Mouse (Mus musculus) left cerebral cortex, postnatal 14 days (tissue): Measurements from ENCODE around the gene Pak6. TPM values are rescaled to one million over a fixed set of nuclear protein-coding genes. Genes with fewer than 3 reads are reported as not detected.
A peak's percentile ranks its signal among the peaks of the same experiment; 100 is the strongest.

Source experiments
- DNase-seq, 2 experiments: peaks; one replicate each; pipeline ENCODE4 v3.0.0; 2021 to 2022; ENCODE audit warnings: low spot score in 2 of 2, mixed read lengths in 1 of 2
- intact Hi-C: fragments of 180-260 bp; cut with DNase I; formaldehyde crosslinking; loops from one replicate; pipeline ENCODE4 v1.15.1; 2025
- total RNA-seq, 2 experiments: library from RNA; stranded (reverse); gene quantifications; 2 replicates each; pipeline ENCODE4 v1.2.3; 2021

Gene Pak6
- total RNA-seq, 2 experiments from 2014 or later: 117 to 122 TPM

DNA sequence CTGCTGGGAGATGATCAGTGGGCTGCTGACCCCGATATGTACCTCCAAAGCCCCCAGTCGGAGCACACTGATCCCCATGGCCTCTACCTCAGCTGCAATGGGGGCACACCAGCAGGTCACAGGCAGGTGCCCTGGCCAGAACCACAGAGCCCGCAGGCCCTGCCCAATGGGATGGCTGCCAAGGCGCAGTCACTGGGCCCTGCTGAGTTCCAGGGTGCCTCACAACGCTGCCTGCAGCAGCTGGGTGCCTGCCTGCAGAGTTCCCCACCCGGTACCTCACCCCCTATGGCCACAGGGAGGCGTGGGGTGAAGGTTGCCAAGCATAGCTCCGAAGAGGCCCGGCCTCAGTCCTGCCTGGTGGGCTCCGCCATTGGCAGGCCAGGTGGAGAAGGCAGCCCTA lies 26.8 kb downstream of the Pak6 start:
- intact Hi-C loops: loop anchor here (5.0 kb wide), 1 partner anchor 38 kb away; no protein-coding TSS in a partner anchor
- DNase-seq: no peak

DNA sequence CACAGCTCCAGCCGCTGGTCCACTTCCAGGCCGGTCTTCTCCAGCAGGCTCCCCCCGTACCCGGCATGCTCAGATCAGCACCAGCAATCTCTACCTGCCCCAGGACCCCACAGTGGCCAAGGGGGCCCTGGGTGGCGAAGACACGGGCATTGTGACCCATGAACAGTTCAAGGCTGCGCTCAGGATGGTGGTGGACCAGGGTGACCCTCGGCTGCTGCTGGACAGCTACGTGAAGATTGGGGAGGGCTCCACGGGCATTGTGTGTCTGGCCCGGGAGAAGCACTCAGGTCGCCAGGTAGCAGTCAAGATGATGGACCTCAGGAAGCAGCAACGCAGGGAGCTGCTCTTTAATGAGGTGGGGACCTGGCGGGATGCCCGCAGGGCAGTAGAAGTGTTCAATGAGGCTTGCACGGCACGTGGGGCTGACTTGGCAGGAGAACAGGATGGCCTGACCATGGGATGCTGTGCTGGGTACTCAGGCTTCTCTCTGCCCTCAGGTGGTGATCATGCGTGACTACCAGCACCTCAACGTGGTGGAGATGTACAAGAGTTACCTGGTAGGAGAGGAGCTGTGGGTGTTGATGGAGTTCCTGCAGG lies 30.4 kb downstream of the Pak6 start:
- no peak for DNase-seq
- intact Hi-C loops: no loop called here

DNA sequence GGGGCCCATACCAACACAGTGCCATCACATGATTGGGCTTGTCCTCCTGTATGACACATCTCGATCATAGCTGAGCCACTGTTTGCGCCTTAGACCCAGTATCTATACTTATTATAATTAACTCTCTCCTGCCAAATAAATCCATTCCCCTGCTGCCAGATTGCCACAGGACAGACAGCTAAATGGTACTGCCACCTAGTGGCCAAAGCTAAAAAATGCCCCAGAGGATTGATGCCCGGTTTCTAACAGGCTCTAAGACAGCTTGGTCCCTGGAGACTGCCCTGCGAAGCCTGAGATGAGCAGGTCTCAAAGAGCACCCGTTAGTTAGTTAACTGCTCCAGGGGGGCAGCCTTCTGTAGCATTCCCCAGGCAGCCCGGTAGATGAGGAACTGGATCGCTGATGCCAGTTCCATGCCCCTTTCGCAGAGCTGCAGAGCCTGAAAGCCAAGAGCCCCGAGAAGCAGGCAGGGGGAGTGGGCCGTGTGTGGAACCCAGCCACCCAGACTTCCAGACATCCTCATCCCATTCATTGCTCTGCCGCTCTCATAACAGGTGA lies 32.7 kb downstream of the Pak6 start:
- peak; percentile 74 for DNase-seq
- intact Hi-C loops: loop anchor here (2.0 kb wide), 1 partner anchor 57 kb away; no protein-coding TSS in a partner anchor

DNA sequence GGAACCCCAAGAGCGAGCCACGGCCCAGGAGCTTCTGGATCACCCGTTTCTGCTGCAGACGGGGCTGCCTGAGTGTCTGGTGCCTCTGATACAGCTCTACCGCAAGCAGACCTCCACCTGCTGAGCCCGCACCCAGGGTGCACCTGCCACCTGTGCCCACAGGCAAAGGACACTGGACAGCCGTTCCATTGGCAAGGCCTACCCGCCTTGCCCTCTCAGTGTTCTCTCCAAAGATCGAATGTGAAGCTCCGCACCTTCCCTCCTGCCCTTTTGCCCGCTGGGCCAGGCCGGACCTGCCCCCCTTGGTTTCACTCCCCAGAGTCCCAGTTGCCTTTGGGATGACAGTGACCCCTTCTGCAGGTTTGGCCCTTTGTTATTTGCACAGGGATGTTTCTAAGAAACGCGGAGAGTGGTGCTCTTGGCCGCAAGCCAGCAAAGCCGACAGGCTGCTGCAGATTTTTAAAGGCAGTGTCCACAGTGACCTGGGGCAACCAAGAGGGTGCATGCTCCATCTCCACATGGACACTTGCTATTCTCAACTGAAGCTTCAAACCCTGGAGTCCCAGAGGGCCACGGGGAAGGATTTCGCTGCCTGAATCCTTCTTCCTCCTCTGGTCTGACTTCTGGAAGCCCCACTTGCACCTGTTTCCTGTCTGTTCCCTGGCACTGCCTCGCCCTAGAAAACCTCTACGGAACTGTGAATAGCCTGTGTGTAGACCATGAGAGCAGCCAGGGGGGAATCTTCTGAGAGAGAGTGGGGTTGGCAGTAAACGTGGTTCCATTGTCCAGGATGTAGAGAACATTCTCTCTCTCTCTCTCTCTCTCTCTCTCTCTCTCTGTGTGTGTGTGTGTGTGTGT lies 33.6 kb downstream of the Pak6 start:
- no peak for DNase-seq
- intact Hi-C loops: no loop called here

DNA sequence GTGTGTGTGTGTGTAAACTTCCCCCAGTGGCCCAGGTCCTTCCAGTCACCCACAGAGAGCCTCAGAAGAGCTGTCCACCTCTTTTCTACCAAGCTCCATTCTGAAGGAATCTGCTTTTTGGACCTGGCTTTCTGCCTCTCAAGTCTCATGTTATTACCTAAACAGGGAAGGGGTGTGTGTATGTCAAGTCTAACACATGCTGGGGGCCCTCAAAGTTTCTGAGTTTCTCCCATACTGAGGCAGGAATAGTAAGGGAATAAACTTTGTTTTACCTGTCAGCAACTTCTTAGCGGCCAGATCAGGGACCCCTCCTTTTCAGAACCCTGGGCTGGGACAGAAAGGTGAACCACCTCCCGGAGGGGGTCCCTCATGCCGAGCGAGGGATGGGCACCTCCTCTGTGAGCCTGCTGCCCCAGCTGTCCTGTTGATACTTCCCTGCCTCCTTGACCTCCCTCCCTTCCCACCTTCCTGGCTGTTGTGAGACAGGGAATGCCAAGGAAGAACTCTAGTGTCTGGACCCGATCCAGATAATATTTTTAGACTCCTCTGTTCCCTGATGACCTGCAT lies 34.3 kb downstream of the Pak6 start:
- no peak for DNase-seq
- intact Hi-C loops: no loop called here

DNA sequence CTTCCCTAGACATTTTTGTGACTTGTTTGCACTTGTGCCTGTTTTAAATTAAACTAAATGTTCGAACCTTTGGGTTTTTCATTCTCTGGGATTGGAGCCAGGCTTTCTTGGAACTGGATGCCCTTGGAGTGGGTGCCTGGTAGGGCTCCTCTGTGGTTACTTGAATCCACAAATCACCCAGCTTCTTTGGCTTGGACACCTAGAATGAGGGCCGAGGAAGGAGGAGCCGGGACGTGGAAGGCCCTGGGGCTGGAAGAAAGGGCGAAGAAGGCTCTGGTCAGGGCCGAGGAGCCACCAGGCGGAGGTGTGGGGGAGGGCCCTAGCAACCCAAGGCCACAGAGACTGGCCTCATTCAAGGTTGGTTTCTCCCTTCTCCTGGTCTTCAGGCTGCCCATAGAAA lies 34.9 kb downstream of the Pak6 start:
- no peak for DNase-seq
- intact Hi-C loops: no loop called here

DNA sequence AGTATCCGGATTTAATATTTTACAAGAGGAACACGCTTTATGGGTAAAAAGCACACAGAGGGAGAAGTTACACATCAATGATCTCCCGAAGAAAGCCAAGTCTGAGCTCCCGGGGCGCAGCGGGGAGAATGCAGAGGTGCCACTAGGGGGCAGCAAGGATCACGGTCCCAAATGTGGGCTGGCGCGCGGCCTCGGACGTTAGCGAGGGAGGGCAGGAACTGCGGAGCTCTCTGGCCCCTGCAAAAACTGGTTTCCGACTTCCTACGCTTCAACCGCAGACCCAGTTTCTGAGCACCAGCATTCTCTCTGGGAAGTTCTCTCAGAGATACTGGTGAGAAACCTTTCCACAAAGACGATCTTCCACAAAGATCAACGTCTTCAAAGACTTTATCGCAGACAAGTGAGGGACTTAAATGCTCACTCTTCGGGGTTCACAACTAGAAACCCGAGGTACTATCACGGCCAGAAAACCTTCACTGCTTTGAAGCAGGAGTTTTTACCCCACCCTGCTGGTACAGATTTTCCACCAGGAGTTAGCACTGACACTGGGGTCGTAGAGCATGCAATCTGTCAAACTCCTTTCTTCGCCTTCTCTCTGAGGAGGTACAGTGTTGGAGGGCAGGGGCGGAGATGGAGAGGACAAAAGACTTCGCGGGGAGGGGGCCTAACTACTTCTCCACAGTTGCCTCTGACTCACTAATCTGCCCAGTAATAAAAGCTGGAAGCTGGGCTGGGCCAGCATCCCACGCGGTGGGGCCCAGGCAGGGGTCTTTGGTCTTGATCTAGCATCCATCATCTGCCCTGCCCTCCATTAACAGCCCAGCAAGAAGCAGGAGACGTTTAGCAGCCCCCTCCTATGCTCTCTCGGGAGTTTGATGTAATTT lies 37.3 kb downstream of the Pak6 start:
- intact Hi-C loops: loop anchor here (2.0 to 5.0 kb wide), 2 partner anchors 30 to 182 kb away; no protein-coding TSS in a partner anchor
- DNase-seq: peak in 1 of 2 experiments; percentile 81

DNA sequence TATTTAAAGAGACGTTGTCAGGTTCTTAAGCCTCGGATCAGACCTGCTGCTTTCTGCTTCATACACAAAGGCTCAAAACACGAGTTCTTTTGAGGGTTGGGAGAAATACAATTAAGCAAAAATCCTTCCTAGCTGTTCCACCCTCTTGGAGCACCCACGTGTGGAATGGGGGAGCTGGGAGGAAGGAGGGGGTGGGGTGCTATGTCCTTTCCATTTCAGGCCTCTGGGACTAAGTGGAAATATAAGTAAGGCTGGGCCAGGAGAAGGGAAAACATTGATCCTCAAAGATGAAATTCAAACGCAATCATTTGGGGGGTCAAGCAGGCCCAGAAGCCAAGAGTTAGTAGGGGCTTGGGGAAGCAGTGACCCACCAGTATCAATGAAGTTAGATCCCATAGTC lies 38.1 kb downstream of the Pak6 start:
- intact Hi-C loops: loop anchor here (2.0 to 5.0 kb wide), 2 partner anchors 30 to 181 kb away; no protein-coding TSS in a partner anchor
- DNase-seq: no peak

DNA sequence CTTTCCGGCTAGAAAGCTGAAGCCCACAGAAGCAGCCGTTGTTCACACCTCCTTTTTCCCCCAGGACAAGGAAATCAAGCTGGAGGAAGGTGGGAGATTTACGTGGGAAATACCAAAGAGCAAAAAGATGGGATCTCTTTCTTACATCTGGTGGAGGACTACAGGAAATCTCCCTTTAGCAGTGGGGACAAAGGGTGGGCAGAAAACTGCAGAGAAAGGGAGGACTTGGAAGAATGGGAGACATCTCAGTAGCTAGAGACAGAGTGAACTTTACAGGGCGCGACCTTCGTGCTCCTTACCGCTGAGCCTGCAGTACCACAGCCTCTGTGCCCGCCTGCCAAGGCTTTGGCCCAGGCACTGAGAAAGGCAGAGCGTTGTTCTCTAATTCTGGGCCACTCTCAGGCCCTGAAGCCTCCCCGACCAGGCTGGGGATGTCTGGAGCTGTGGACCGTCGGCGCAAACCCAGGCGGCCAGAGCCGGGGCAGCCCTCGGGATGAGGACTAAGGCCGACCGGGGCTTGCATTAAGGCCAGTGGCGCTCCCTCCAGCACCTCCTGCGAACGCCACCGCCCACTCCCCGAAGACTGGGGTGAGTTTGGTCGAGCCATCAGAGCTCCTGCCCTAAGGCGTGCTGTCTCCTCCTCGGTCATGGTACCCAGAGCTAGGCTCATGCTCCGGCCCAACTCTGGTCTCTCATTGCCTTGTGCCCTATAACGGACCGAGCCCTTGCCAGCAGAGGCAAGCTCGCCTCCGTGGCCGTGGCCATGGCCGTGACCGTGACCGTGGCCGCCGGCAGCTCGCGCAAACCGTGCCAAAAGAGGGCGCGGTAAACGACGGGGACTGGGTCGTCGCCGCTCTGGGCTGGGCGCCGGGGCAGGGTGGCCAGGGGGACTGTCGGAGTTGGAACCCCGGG lies 39.1 kb downstream of the Pak6 start:
- DNase-seq: no peak
- intact Hi-C loops: loop anchor here (2.0 to 5.0 kb wide), 2 partner anchors 29 to 180 kb away; no protein-coding TSS in a partner anchor

DNA sequence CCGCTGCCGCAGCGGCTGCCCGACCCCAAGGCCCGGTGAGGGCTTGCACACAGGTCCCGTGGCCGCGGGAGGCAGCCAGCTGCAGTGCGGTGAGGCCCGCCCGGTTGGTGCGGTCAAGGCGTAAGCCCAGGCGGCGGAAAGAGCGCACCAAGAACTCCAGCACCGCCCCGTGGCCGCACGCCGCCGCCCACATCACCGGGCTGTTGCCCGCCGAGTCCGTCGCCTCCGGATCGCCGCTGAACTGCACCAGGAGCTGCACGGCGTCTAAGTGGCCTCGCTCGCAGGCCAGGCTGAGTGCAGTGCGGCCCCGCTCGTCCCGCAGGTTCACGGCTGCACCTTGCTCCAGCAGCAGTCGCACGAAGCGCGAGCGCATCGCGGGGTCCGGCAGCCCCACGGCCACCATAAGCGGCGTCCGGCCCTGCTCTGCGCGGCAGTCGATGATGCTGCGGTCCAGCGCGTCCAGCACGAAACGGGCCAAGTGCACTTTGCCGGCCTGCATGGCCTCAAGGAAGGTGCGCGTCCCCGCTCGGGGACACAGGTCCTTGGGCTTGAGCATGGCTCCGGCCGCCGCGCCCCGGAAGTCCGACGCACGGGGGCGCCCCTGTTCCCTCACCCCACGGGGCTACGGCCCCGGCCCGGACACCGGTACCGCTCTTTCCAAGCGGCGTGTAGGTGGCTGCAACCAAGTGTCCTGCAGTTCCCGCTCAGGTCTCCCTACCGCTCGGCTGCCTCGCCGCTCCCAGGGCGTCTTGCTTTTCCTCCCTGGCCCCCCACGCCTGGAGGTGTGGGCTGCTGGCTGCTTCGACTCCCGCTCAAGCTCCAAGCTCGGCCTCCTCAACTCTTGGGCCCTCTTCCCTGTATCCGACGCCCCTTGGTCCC lies 40.0 kb downstream of the Pak6 start:
- intact Hi-C loops: loop anchor here (5.0 kb wide), 1 partner anchor 179 kb away; no protein-coding TSS in a partner anchor
- no peak for DNase-seq

DNA sequence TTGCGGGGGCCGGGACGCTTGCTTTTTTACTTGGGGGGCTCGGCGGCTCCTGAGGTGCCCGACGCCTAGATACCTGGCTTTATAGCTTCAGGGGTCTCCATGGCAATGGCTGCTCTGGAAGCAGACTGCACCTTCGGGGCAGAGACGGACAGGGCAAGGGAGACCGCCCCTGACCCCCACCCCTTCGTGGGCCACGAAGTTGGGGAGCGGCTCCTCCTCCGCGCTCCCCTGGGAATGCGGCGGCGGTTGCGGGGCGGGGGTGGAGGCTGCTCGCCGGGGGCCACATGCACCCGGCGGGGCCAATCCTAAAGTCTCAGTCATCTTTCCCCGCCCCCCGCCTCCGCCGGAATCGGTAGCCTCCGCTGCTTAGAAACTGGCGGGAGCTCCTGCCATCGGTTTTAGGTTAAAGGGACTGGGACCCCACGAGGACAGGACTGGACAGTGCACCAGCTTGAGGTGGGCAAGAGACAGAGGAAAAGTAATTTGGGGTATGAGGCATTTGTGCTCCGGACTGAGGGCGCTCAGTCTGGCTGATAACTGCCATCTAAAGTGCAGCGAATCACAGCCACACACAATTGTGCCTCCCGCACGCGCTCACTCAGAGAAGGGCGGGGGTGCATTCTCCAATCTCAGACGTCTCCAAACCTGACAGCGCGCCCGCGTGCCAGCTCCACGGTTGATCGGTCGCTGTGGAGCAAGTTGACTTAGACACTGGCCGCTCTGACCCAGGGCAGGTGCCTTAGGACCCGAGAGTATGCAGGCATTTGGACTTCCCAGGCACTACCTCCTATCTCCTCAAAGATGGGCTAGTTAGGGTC lies 41.0 kb downstream of the Pak6 start, which contains the start of gene Ankrd63:
TSS of gene Ankrd63 (minus strand) at position 51 of the 818 bp plus-strand sequence.
- DNase-seq: peak in 1 of 2 experiments; percentile 61
- intact Hi-C loops: loop anchor here (5.0 kb wide), 1 partner anchor 178 kb away; no protein-coding TSS in a partner anchor

DNA sequence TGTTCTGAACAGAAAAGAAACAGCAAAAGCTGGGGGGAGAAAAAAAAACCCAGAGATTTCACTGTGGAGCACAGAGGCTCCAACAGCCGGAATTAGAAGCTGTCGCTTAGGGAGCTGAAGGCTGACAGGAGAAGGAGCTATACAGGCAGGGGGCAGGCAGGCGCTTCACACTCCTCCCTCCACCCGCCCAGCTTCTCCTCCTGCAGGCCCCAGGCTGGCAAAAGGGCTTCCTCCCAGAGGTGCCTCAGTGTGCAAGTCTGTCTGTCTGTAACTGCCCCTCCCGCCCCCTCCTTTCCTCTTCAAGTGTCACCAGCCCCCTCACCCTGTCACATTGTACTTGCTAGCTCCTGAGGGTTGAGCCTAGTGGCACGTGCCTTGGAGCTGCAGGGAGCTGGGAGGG lies 43.3 kb downstream of the Pak6 start:
- intact Hi-C loops: no loop called here
- peak; percentile 55 to 68 for DNase-seq

DNA sequence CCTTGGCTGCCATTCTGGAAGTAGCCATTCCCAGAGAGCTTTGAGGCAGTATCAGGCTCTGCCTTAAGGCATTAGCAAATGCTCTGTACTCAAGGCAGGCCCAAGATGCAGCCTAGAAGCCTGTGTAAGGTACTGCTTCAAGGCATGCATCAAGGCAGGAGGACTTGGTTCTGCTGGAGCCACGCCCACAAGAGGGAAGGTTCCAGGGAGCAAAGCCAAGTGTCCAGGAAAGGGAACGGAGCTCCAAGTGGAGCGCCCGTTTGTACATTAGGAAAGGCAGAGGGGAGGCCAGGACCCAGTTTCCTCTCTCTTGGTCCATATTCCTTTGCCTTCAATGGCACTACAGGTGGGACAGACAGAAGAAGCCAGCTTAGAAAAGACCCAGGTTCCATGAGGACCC lies 45.4 kb downstream of the Pak6 start:
- no peak for DNase-seq
- intact Hi-C loops: no loop called here

DNA sequence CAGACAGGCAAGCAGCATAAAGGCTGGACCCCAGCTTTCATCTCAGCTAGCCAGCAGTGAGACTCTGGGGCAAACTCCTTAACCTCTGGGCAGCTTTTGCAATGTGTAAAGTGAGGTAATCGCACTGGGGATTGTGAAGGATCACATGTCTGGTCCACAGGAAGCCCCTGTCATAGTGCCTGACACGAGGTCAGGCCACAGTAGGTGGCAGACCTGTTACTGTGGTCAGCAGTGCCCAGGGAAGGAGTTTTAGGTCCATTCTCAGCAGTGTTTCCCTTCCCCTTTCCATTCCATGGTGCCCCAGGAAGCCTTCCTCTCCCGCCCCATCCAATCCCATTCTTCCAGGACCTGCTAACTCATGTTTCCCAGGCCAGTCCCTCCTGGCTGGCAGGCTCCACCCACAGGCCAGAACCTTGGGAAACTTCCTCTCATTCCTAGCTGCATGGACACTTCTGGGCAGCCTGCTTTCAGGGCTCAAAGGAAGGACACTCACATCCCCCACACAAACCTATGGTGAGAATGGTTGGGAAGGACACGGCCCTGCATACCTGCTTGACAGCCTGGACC lies 46.6 kb downstream of the Pak6 start:
- intact Hi-C loops: no loop called here
- DNase-seq: no peak

DNA sequence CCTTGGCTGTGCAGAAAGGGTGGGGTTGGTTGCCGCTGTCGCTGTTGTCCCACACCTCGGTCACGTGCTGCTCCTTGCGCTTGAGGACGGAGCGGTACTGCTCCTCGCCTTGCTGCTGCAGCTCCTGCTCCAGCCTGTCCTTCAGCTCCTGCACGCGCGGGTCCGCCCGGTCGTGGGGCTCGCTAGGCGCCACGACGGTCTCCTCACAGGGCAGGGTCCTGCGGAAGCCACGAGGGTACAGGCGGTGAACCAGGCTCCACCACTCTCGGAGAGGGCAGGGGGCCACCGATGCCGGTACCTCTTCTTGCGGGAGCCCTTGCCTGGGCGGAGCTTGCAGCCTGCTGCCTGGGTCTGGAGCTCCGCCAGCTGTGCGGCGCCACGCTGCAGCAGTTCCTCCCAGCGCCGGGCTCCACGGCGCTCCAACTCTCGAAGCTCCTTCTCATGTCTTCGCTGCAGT lies 48.0 kb downstream of the Pak6 start:
- intact Hi-C loops: no loop called here

DNA sequence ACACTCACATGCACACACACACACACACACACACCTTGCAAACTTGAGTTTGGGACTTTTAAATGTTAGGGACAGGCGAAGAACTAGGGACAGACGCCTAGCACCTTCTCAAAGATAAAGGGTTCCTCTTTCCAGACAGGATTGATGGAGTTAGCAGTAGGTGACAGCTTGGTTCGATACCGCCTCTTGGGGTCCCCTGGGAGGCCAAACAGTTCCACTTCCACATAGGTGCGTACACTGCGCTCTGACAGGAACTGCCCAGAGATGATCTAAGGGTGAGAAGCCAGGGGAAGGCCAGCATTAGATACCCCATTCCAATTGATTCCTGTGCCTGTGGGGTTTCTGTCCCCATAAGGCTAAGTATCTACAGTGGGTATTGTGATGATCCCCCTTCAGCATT lies 50.5 kb downstream of the Pak6 start:
- intact Hi-C loops: no loop called here

More for the DNA sequence above, 48.0 kb downstream of the Pak6 start:
- peak; percentile 67 to 68 for DNase-seq

More for the DNA sequence above, 50.5 kb downstream of the Pak6 start:
- DNase-seq: no peak
